Mouse (Mus musculus): ENCODE results near the gene Ttc9b. TPM values are rescaled to one million over a fixed set of nuclear protein-coding genes. Genes with fewer than 3 reads are reported as not detected.

The Ttc9b gene
- not detected for polyA plus RNA-seq (2014; fragmentation: Illumina TruSeq; extraction: RNeasy Lipid Tissue Mini Kit (QIAGEN cat#74804); ENCODE audit: low read depth, low replicate concordance)

DNA sequence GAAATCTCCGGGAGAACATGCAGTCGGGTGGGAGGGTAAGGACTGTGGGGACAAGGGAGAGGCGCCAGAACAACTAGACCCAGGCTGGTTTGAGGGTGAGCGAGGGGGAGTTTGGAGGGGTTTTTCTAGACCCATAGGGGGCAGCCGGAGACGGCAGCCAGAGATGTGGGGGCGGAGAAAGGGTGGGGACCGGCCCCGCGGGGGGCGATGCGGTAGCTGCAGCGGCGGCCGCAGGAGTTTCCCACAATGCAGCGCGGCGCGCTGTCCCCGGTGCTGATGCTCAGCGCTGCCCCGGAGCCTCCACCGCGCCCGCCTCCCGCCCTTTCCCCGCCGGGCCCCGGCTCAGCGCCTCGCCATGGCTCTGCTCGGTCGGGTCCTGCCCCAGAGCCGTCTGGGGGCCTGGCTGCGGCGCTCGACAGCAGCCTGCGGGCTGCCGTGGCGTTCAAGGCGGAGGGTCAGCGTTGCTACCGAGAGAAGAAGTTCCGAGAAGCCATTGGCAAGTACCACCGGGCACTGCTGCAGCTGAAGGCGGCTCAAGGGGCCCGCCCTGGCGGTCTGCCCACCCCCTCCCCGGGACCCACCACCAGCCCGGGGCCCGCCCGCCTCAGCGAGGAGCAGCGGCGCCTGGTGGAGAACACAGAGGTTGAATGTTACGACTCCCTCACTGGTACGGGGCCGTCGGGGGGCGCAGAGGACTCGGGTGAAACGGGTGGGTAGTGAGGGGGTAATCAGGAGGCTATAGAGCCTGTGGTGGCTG is at the start of gene Ttc9b:
Gene Ttc9b, plus strand, starts transcription at position 235 of the 757 bp plus-strand sequence.

DNA sequence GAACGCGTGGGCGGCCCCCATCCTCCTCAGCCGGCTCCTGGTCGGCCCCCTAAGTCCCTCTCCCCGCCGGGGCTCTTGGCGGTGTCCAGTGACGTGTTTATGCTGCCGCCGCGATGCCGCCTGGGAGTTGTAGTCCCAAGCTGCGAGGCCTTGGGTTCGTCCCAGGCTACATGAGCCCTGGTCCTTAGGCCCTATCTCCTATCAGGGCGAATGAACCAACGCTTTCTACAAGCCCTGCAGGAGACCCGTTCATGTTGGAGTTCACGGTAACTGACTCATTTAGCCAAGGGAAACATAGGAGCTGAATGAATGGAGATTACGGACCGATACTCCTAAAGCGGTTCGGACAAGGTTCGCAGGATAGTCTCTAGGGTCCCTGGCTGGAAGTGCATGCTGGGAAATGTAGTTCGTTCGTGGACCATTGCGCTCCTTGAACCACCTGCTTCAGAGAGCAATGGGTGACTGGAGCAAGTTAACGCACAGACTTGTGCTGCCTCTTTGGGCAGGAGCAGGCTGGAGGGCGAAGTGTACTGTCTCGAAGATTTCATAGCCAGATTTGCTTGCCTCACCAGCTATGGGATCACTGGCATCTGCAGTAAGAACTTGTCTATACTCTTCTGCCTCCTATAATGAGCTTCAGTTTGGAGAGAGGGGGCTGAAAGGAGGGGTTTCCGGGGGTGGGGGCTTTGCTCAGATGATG is 21.0 kb downstream of the Ttc9b start, which contains the start of gene Map3k10:
Gene Map3k10, minus strand, starts transcription at position 77 of the 700 bp plus-strand sequence.

DNA sequence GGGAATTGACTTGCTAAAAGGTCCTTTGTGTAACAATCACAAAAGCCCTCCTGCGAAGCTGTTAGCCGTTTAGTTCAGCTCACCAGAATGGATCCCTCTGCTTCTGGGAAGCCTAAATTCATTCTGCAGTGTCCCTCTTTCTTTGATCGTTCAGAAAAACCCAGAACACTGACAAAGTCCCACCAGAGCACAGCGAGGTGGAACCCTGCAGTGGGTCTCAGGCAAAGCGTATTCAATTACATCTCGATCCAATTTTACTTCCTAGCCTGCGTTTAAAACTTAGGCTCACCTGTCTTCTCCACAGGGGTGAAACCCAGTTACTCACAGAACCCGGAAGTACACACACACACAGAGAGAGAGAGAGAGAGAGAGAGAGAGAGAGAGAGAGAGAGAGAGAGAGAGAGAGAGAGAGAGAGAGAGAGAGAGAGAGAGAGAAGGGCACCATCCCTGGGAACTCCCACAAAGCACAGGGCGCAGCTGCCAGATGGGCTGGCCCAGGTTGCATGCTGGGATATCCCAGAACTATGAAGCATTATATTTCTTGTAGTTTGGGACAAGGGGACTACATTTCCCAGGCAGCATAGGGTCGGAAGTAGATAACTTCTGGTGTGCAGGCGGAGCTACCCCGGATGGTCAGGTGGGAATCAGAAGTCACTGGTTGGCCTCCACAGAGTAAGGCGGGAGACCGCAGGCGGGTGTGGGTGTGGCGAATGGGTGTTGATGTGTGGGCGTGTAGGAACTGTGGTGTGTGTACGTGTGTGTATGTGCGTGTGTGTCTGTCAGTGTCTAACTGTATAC is 35.3 kb downstream of the Ttc9b start, which contains the start of gene Zfp607b:
Gene Zfp607b, plus strand, starts transcription at position 526 of the 798 bp plus-strand sequence.

Other genes with a start within 250 kb of the Ttc9b start
- not detected for gene Sptbn4, start 206.2 kb upstream of the Ttc9b start, polyA plus RNA-seq (2014; fragmentation: Illumina TruSeq; extraction: RNeasy Lipid Tissue Mini Kit (QIAGEN cat#74804); ENCODE audit: low read depth, low replicate concordance)
- gene Blvrb, start 205.9 kb upstream of the Ttc9b start, polyA plus RNA-seq (2014; fragmentation: Illumina TruSeq; extraction: RNeasy Lipid Tissue Mini Kit (QIAGEN cat#74804); ENCODE audit: low read depth, low replicate concordance) = 1.6 TPM
- gene Sertad3, start 180.1 kb upstream of the Ttc9b start, polyA plus RNA-seq (2014; fragmentation: Illumina TruSeq; extraction: RNeasy Lipid Tissue Mini Kit (QIAGEN cat#74804); ENCODE audit: low read depth, low replicate concordance) = 2.0 TPM
- gene Sertad1, start 167.0 kb upstream of the Ttc9b start, polyA plus RNA-seq (2014; fragmentation: Illumina TruSeq; extraction: RNeasy Lipid Tissue Mini Kit (QIAGEN cat#74804); ENCODE audit: low read depth, low replicate concordance) = 0.64 TPM
- gene Prx, start 154.6 kb upstream of the Ttc9b start, polyA plus RNA-seq (2014; fragmentation: Illumina TruSeq; extraction: RNeasy Lipid Tissue Mini Kit (QIAGEN cat#74804); ENCODE audit: low read depth, low replicate concordance) = not detected
- not detected for gene Hipk4, start 130.6 kb upstream of the Ttc9b start, polyA plus RNA-seq (2014; fragmentation: Illumina TruSeq; extraction: RNeasy Lipid Tissue Mini Kit (QIAGEN cat#74804); ENCODE audit: low read depth, low replicate concordance)
- gene Pld3, start 100.7 kb upstream of the Ttc9b start, polyA plus RNA-seq (2014; fragmentation: Illumina TruSeq; extraction: RNeasy Lipid Tissue Mini Kit (QIAGEN cat#74804); ENCODE audit: low read depth, low replicate concordance) = 0.82 TPM
- 2.3 TPM for gene 2310022A10Rik, start 100.7 kb upstream of the Ttc9b start, polyA plus RNA-seq (2014; fragmentation: Illumina TruSeq; extraction: RNeasy Lipid Tissue Mini Kit (QIAGEN cat#74804); ENCODE audit: low read depth, low replicate concordance)
- 29.2 TPM for gene Akt2, start 62.4 kb upstream of the Ttc9b start, polyA plus RNA-seq (2014; fragmentation: Illumina TruSeq; extraction: RNeasy Lipid Tissue Mini Kit (QIAGEN cat#74804); ENCODE audit: low read depth, low replicate concordance)
- 1.2 TPM for gene Map3k10, start 20.7 kb downstream of the Ttc9b start, polyA plus RNA-seq (2014; fragmentation: Illumina TruSeq; extraction: RNeasy Lipid Tissue Mini Kit (QIAGEN cat#74804); ENCODE audit: low read depth, low replicate concordance)
- 4.0 TPM for gene Zfp607b, start 35.4 kb downstream of the Ttc9b start, polyA plus RNA-seq (2014; fragmentation: Illumina TruSeq; extraction: RNeasy Lipid Tissue Mini Kit (QIAGEN cat#74804); ENCODE audit: low read depth, low replicate concordance)
- gene Zfp60, start 77.5 kb downstream of the Ttc9b start, polyA plus RNA-seq (2014; fragmentation: Illumina TruSeq; extraction: RNeasy Lipid Tissue Mini Kit (QIAGEN cat#74804); ENCODE audit: low read depth, low replicate concordance) = 34.3 TPM
- 15.8 TPM for gene Zfp626, start 153.3 kb downstream of the Ttc9b start, polyA plus RNA-seq (2014; fragmentation: Illumina TruSeq; extraction: RNeasy Lipid Tissue Mini Kit (QIAGEN cat#74804); ENCODE audit: low read depth, low replicate concordance)
- gene Zfp59, start 184.7 kb downstream of the Ttc9b start, polyA plus RNA-seq (2014; fragmentation: Illumina TruSeq; extraction: RNeasy Lipid Tissue Mini Kit (QIAGEN cat#74804); ENCODE audit: low read depth, low replicate concordance) = 11.7 TPM
- 7.6 TPM for gene Zfp607a, start 203.6 kb downstream of the Ttc9b start, polyA plus RNA-seq (2014; fragmentation: Illumina TruSeq; extraction: RNeasy Lipid Tissue Mini Kit (QIAGEN cat#74804); ENCODE audit: low read depth, low replicate concordance)

All from adrenal gland, adult 10 weeks (tissue).